Mouse (Mus musculus): ENCODE measurements around the gene Tigd2.

DNA sequence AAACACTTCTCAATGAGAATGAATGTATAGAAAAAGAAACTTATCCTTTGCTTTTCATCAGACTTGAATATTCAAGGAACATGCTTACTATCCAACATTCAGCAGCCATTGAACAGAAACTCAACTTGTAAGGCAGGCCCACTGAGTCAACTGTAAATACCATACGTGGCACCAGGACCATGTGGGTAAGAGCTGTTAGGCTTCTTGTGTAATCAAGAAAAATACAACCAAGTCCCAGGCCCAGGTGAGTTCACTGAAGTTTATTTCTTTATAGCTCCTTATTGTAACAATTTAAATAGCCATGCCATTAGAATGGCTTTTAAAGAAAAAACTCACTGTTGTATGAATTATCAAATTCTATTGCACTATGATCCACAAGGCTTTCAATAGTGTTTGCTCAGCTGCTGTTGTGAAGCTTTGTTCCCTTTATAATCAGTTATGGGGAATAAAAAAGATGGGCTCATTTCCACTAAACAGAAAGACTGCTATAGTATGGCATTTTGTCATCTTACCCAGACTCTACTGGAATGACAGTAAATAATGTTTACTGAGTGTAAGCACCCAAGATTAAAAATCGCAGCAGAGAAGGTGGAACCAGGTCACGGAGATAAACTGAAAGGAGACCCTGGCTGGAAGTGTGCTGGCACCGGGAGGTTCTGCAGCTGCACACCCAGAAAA lies 46.7 kb upstream of the Tigd2 start:
- TF ChIP-seq POLR2A (IDR thresholded peaks at IDR 0.05; ENCODE audit: low read depth, low read length), result no peak
- no peak for TF ChIP-seq CTCF (IDR thresholded peaks at IDR 0.05; ENCODE audit: extremely low read depth, insufficient read depth, insufficient read length, insufficient replicate concordance)
